Mouse (Mus musculus) cerebellum, adult 11-12 months (tissue): ENCODE measurements at regions not wholly inside any gene's neighbourhood (a gene's known extent, or its start where the extent isn't known, plus 50 kb on each side); places are given as distances from the start of the nearest gene placed in this dataset.

Source experiments
- DNase-seq: peaks from one replicate; pipeline ENCODE4 v3.0.0; 2022

- DNase-seq = peak; percentile 54
Observed at GRCm38 (mm10) chr1:137847311-137847923, 328.1 kb downstream of the Ptprc start.

DNA sequence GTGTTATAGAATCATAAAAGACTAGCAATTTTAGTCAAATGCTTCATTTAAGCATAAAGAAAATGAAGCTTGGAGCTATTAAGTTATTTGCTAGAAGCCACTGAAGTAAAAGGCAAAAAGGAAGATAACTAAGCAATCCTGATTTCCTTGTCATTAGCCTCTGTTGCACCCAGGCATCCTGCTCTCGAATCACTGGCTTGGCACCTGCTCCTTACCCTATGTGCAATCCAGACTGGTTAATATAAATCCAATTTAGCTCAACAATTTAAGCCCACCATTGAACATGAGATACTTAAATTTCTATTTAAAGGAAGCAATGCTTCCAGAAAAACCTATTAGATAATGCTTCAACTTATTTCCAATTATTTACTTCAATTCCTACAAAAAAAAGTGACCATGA, 328.7 kb downstream of the Ptprc start:
- no peak for DNase-seq

GRCm38 (mm10) chr1:137840531-137840930, 335.0 kb downstream of the Ptprc start:
- DNase-seq = no peak

DNA sequence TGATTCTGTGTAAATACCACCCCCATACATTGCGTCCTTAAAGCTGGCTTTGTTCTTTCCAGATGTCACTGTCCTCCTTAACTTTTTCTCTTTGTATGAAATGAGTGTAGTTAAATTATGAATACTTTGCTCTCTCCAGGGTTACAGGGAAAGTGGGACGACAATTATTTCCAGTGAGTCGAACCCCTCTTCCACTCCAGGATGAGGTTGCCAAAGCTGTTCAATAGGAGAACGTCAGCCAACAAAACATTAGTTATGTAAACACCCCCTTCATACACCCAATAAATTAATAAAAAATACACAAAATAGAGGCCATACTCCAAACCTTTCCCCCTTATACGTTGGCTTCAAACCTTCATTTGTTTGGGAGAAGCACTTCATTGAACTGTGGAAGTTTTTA, 335.8 kb downstream of the Ptprc start:
- no peak for DNase-seq

DNA sequence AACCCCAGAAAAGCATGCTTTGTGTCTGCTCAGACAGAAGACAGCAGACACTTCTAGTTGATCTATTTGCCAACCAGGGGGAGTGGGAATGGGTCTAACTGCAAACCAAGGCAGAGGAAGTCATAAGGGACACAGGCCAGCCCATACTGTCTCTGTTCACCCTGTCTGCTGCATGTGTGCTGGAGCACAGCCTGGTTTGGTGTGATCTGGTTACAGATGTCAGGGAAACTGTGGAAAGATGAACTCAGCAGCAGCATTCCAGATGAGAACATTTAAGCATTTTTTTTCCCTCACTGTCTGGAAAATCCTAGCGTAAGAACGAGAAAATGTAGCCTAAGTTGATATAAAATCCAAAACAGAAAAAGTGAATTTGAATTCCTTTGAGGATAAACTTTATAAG, 336.2 kb downstream of the Ptprc start:
- DNase-seq = no peak

DNA sequence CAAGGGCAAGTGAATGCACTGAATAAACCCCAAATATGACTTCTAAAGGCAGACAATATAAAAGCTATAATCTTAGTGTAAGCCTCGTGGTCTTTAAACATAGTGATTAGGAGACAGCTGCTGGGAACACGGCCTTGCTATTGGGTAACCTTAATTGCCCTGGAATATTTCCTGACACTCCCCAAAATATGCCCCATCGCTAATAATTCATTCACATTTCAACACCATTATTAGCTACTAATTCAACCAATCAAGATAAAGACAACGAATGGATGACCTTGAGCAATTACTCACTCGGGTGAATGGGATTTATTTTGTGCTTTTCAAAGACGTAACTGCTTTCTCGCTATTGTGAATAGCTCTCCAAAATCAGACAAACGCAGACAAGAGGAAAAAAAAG, 337.2 kb downstream of the Ptprc start:
- no peak for DNase-seq

DNA sequence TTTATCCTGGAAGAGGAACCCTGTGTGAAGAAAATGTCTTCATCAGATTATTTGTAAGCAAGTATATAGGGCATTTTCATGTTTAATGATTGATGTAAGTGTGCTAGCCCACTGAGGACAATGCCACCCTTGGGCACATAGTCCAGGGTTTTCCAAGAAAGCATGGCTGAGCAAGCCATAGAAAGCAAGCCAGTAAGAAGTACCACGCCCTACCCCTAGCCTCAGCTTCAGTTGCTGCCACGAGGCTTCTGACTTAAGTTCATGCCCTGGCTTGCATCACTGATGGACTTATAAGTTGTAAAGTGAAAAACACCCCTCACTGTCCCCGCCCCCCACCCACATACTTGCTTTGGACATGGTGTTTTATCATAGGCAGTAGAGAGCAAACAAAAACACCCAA, 342.0 kb downstream of the Ptprc start:
- DNase-seq = no peak

GRCm38 (mm10) chr1:137831284-137831683, 344.2 kb downstream of the Ptprc start:
- no peak for DNase-seq

- no peak for DNase-seq
Observed at GRCm38 (mm10) chr1:137827379-137827778, 348.1 kb downstream of the Ptprc start.

DNA sequence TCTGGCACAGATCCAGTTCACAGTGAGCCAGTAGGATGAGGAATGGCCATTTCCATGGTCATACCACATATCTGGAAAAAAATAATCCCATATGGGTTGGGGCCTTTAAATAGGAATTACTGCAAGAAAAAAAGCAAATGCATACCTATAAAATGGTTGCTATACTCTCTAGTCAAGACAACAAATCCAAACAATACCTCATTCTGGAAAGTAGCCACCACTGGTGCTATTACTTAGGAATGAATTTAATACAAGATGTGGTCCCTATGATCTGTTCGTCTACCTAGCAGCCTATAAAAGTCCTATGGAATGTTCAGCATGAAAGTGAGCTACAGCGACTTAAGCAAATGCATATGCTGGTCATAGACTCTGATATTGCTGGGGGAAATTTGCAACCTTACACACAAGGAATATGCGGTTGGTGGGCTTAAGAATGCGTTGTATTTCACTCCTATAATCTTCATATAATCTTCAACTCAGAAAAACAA, 360.1 kb downstream of the Ptprc start:
- no peak for DNase-seq

- DNase-seq = no peak
Observed at GRCm38 (mm10) chr1:137814556-137814955, 361.0 kb downstream of the Ptprc start.

DNA sequence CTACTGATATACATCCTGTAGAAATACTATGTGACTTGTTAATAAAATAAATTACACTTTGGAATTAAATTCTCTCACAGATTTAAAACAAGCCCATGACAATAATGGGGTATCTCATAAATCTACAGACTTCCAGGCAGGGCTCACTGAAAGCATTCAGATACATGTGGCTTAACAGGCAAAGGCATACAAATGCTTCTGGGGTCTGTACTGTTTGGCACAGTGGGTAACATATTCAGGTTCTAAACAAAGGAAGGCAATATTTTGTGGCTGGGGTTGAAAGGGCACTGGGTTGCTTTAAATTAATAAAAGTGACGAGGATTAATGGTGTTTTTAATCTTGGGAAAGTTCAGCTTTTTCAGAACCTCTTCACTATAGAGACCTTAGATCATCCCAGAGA, 361.8 kb downstream of the Ptprc start:
- no peak for DNase-seq

DNA sequence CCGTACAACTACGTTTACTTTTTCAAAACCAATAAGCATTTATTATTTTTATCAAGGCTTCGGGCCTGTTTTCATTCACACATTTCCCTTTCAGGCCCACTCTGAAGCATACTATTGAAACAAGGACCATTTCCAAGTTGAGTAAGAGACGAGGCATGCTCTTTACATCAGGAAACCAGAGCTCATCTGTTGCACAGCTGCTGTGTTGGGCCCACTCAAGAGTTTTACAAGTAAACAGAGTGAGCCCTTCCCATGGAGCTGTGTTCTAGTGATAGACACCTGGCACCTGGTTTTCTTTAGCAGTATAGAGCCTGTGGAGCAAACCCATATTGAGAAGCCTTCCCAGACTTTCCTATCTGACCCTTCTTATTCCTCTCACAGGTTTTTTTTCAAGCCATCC, 363.5 kb downstream of the Ptprc start:
- DNase-seq = no peak

DNA sequence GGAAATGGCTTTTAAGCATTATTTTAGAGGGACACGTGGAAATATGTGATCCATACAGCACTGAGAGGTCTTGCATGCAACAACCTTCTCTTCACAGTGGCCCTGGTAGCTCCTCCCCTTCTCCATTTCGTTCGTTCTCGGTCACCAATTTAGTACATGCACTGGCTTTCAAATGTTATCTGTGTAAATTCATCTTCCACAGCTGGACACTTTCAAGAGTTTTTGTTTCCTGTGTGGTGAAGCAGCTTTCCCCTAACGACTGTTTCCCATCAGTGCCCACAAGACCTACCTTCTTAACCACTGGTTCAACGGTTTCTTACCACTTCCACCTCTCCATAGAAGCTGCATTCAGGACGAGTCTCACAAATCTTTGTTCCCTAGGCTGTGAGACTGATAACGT, 368.8 kb downstream of the Ptprc start:
- DNase-seq = no peak

- no peak for DNase-seq
Observed at GRCm38 (mm10) chr1:137806252-137806651, 369.3 kb downstream of the Ptprc start.

GRCm38 (mm10) chr1:137802119-137802518, 373.4 kb downstream of the Ptprc start:
- DNase-seq = no peak

- no peak for DNase-seq
Observed at GRCm38 (mm10) chr1:137800752-137801151, 374.8 kb downstream of the Ptprc start.

DNA sequence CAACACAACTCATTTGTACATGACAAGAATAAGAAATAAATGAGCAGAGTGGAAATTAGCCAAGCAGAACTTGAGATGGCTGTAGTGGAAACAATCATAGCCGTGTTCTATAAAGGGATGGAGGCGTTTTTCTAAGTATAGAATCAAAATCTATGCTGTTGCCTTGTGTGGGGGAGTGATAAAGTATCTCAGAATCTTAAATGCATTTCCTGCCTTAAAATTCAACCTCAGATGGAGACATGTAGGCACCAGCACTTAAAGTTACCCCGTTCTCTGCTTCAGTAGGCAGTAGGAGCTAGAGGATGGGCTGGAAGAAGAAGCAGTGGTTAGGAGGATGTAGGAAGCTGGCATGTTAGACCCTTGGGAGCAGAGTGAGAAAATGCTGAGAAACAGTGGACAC, 386.7 kb downstream of the Ptprc start:
- DNase-seq = no peak

DNA sequence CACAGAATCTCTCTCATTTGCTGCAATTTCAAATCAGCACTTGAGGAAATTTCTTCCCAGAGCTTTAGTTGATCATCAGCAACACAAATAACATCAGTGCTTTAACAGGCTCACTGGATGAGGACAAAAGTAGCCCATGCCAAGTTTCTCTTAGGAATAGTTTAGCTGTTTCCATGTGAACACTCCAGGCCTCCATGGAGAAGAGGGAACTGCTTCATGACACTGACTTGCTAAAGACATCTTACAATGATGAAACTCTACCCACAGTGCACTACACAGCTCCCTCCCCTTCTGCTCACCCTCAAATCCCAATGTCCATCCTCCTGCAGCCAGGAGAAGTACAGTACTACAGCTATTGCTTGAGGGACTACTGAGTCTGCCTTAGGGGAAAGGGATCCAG, 388.9 kb downstream of the Ptprc start:
- no peak for DNase-seq

DNA sequence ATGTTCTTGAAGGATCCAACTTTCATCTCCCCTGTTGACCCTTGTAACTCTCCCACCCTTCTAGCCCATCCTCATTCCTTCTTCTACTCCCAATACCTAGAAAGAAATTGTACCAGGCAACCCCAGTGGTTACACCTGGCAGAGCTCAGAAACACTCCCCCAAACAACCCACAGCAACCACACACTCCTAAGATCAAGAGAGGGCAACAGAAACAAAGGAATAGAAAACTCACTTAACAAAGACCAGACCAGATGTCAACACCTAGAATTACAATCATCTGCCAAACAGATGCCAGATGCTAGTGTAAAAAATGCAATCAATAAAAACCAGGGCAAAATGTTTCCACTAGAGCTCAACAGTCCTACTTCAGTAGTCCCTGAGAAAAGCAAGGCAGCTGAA, 400.9 kb downstream of the Ptprc start:
- DNase-seq = no peak

- no peak for DNase-seq
Observed at GRCm38 (mm10) chr1:137760797-137761196, 414.7 kb downstream of the Ptprc start.

GRCm38 (mm10) chr1:137751446-137751961, 424.0 kb downstream of the Ptprc start:
- DNase-seq = peak; percentile 5

GRCm38 (mm10) chr1:137750894-137751293, 424.6 kb downstream of the Ptprc start:
- DNase-seq = no peak

- DNase-seq = no peak
Observed at GRCm38 (mm10) chr1:137746129-137746528, 429.4 kb downstream of the Ptprc start.

DNA sequence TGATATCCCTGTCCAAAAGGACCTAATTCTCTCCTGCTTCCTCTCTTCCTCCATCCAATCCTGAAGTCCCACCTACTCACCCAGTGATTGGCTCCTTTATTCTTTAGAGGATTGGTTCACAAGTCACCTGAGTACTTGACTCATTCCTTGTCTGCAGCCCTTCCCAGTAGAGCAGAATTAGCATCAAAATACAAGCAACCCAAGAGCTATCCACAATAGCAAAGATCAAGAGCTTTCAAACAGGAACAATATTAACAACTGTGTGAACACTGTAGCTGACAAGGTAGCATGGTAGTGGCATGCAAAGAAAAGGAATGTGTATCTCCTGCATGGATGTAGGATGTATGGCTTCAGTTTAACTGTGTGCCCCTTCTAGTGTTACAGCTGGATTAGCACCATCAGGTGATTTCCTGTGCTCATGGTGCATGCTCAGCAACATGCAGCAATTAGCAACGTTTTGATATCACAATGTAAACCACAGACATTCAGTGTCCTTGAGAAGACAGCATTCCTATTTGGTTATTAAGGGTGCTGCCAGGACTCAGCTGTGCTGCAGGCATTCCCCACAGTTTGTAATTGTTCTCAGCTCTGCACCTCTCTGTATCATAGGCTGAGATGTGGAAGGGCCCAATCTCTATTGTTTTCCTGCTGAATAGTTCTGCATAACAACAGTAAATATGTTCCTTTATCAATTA, 437.2 kb downstream of the Ptprc start:
- DNase-seq = no peak
